Comparison of ENCODE assay signal across 12 mouse cellular contexts in the genomic region with DNA sequence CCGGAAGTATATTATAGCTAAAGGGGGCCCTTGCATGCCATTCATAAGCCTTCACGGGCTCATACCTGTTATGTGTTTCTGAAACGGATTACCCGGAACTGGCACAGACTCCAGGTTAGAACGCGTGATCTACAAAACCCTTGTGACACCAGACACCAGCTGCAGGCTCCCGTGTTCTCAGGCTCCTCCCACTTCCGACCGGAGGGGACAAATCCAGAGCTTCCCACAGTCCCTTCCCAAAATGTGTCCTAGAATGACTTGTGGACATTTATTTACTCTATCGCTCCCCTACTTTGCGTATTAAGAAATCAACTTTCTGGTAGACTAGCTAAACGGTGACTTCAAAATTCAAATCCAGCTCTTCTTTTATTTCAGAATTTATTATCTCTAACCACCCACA.
"Had no signal": no experiment of that assay in that cellular context is flagged by ENCODE, and none has a peak within 500 bp of the region (broad histone marks: within the 10 kb centered on the region; RNA-seq: fewer than 3 reads in every experiment).

No protein-coding gene starts in this region.

- DNase-seq: kidney, postnatal 10 days; kidney, postnatal 36 days; layer of hippocampus, postnatal 36 days; liver, postnatal 0 days; lung, embryonic 14.5 days; midbrain, embryonic 14.5 days; thymus, adult 18-20 months; thymus, postnatal 36 days had no signal

- H3K4me3 ChIP-seq: kidney, embryonic 15.5 days; left cerebral cortex, adult 2 months had no signal

- H3K27me3 ChIP-seq: kidney, embryonic 15.5 days had no signal

- H3K27ac ChIP-seq: kidney, embryonic 15.5 days; left cerebral cortex, adult 2 months; liver, embryonic 14.5 days; macrophage had no signal

- H3K36me3 ChIP-seq: kidney, embryonic 15.5 days had no signal

- H3K9ac ChIP-seq: kidney, embryonic 15.5 days; liver, embryonic 14.5 days; liver, postnatal 0 days; lung, embryonic 14.5 days had no signal
